Mouse (Mus musculus): ENCODE measurements around the gene Tnfaip8l1. TPM values are rescaled to one million over a fixed set of nuclear protein-coding genes. Genes with fewer than 3 reads are reported as not detected.

Gene Tnfaip8l1
- 1 to 10 TPM; 1.3 to 1.5 TPM for total RNA-seq (2021)
- long read RNA-seq, experiment 1, partial matches to known transcripts: 0 of 2 reads
- long read RNA-seq, experiment 1, other reads (novel, unspliced or antisense): 1 of 2 reads
- long read RNA-seq, experiment 2, partial matches to known transcripts: 0 of 2 reads
- long read RNA-seq, experiment 2, other reads (novel, unspliced or antisense): 1 of 2 reads

GRCm38 (mm10) chr17:56162231-56162774, at the start of gene Tnfaip8l1:
Tnfaip8l1 (plus strand) TSS chr17:56162477.
- DNase-seq: peak; percentile 95 to 98

DNA sequence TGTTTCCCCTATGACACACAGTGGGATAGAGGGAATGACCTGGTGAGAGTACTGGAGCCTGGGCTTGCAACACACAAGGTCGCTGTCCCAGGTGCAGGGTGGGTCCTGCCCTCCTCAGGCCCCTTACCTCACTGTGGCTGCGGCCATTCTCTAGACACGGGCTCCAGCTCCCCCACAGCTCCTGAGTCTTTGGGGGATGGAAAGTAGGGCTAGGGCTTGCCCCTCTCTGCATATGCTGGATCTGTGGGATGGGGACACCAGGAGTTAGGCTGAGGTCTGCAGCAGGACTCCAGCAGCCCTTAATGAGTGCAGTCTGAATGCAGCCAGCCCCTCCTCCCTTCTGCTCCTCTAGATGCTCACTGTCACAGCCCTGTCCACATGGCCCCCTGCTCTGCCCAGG, 49.5 kb upstream of the Tnfaip8l1 start:
- DNase-seq: no peak

- peak in 1 of 2 experiments; percentile 28 for DNase-seq
Measured at GRCm38 (mm10) chr17:56116193-56116592, 46.1 kb upstream of the Tnfaip8l1 start.

DNA sequence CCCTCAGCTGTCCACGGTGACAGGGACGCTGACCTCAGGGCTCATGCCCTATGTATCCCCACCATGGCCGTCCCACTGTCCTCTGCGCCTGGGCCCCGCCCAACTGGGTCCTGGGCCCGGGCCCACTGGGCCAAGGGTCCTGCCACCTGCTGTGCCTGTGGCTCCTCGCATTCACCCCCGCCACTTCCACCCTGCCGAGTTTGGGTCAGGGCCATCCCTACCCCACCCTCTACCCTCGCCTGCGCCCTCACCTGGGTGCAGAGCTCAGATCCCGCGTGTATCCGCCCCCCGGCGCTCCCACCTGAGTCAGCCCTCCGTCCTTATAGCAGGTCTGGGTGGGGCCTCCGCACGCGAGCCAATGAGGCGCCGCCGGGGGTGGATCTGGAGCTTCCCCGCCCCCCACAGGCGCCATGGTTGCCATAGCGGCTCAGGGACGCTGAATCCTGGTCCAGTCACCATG, 45.0 kb upstream of the Tnfaip8l1 start, which contains the start of gene Plin5:
Gene Plin5 (minus strand): TSS at position 346 of the 460 bp plus-strand sequence.
- peak; percentile 84 to 87 for DNase-seq

DNA sequence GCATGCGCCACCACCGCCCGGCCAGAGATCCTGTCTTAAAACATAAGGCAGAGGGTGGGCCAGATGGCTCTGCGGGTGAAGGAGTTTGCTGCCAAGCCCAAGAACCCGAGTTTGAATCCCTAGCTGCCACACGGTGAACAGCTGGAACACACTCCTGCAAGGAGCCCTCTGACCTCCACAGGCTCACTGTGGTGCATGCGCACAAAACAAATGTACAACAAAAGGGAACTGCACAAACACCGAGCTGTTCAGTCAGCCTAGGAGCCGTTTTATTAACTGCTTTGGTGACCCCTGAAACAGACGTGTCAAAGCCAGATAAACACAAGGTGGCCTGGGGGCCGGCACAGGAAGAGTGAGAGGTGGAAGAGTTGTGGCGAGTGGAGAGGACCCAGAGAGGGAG, 42.8 kb upstream of the Tnfaip8l1 start:
- DNase-seq: peak in 1 of 2 experiments; percentile 53

- peak; percentile 83 for DNase-seq
Measured at GRCm38 (mm10) chr17:56119981-56120880, 42.0 kb upstream of the Tnfaip8l1 start.

GRCm38 (mm10) chr17:56121826-56122225, 40.5 kb upstream of the Tnfaip8l1 start, which contains the start of gene Lrg1:
Lrg1 (minus strand) TSS chr17:56122001.
- no peak for DNase-seq

GRCm38 (mm10) chr17:56123161-56123560, 39.1 kb upstream of the Tnfaip8l1 start:
- peak in 1 of 2 experiments; percentile 14 for DNase-seq

- peak in 1 of 2 experiments; percentile 18 for DNase-seq
Measured at GRCm38 (mm10) chr17:56123681-56124340, 38.5 kb upstream of the Tnfaip8l1 start.

- peak; percentile 78 to 80 for DNase-seq
Measured at GRCm38 (mm10) chr17:56124377-56125275, 37.7 kb upstream of the Tnfaip8l1 start.

- no peak for DNase-seq
Measured at GRCm38 (mm10) chr17:56125276-56125630, 37.0 kb upstream of the Tnfaip8l1 start.

- DNase-seq: no peak
Measured at GRCm38 (mm10) chr17:56126175-56126574, 36.1 kb upstream of the Tnfaip8l1 start.

DNA sequence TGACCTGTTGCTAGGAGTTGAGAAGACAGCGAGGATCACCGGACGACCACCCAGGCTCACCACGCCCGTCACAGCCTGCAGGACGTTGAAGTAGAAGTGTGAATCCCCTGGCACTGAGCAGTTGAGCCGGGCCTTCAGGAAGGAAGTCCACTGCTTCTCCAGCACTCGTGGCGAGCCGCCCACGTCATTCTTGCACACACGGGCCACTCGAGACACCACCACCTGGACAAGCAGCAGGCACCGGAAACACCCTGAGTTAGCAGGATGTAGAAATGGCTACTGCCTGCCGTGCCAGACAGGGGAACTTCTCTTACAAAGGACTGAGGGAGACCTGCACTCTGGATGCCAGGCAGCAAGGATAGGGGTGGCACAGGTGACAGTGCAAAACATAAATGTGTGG, 34.0 kb upstream of the Tnfaip8l1 start:
- peak in 1 of 2 experiments; percentile 5 for DNase-seq

- no peak for DNase-seq
Measured at GRCm38 (mm10) chr17:56131136-56131535, 31.1 kb upstream of the Tnfaip8l1 start.

GRCm38 (mm10) chr17:56131814-56132213, 30.5 kb upstream of the Tnfaip8l1 start:
- peak; percentile 60 to 85 for DNase-seq

GRCm38 (mm10) chr17:56132661-56133060, 29.6 kb upstream of the Tnfaip8l1 start:
- DNase-seq: peak; percentile 76 to 84

- DNase-seq: peak; percentile 84 to 94
Measured at GRCm38 (mm10) chr17:56133457-56134363, 28.6 kb upstream of the Tnfaip8l1 start.

DNA sequence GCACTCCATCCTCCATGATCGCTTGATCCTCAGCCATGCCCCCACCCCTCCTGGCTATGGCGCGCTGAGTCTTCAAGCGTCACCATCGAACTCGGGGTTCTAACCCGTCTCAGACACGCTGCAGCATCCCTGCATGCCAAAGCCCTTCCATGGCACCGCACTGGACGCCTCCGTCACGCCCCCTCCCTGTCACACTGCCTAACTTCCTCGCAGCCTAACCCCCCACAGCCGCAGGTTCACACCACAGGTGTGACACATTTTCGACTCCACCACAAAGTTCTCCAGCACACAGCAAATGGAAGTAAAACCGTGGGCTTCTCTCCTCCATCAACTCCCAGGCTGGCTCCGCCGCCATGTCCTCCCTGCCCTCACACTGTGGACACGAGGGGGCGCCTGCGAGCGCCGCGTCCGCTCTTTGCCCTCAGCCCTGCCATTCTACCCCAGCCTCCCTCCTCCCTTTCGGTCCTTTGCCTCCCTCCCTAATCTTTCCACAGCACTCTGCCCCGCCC, 27.8 kb upstream of the Tnfaip8l1 start:
- peak; percentile 78 to 86 for DNase-seq

DNA sequence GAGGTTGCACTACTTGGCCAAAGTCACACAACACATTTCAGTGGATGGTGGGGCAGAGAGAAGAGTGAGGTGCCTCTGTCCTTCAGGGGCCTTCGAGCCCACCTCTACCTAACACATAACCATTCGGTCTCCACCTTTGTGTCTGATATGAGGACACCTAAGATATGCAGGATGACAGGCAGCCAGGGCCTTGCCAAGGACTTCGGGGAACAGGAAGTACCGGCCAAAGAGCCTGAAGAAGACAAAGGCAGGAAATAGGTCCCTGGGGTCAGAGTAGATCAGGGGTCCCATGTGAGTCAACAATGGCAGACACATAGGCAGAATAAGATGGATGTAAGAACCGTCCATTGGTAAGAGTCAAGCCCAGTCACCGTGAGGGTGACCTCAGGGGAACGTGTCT, 25.7 kb upstream of the Tnfaip8l1 start:
- peak; percentile 13 to 47 for DNase-seq
